Mouse (Mus musculus) small intestine, adult 2 months (tissue): ENCODE data around the gene Palb2.

Source experiments
- CTCF ChIP-seq: fragments of 200-500 bp; IDR thresholded peaks from 2 replicates; pipeline ENCODE4 v1.5.1; 2012; ENCODE audit warnings: low read depth, mild to moderate bottlenecking, control low read depth, inconsistent platforms, low read length, moderate library complexity, mixed read lengths; ENCODE audit not compliant: insufficient replicate concordance, insufficient read length; ENCODE audit errors: extremely low read depth
- POLR2A ChIP-seq: fragments of 200-500 bp; IDR thresholded peaks from 2 replicates; pipeline ENCODE4 v1.6.1; 2012; ENCODE audit warnings: low read depth, mild to moderate bottlenecking, control low read depth, inconsistent platforms, low read length, moderate library complexity

- no peak for TF ChIP-seq CTCF
- TF ChIP-seq POLR2A: no peak
These were observed 5.8 kb downstream of the Palb2 start for GRCm38 (mm10) chr7:122126946-122127345.
